Mouse (Mus musculus) layer of hippocampus, postnatal 10 days (tissue): ENCODE data around the gene Syt16. TPM values are rescaled to one million over a fixed set of nuclear protein-coding genes. Genes with fewer than 3 reads are reported as not detected.

Source experiments
- DNase-seq, 2 experiments: peaks; one replicate each; pipeline ENCODE4 v3.0.0; 2021; ENCODE audit warnings: low spot score in 2 of 2
- total RNA-seq, 2 experiments: library from RNA; stranded (reverse); gene quantifications; 2 replicates each; pipeline ENCODE4 v1.2.3; 2021

The Syt16 gene
- total RNA-seq, 2 experiments from 2014 or later: 74.6 to 78.0 TPM

DNA sequence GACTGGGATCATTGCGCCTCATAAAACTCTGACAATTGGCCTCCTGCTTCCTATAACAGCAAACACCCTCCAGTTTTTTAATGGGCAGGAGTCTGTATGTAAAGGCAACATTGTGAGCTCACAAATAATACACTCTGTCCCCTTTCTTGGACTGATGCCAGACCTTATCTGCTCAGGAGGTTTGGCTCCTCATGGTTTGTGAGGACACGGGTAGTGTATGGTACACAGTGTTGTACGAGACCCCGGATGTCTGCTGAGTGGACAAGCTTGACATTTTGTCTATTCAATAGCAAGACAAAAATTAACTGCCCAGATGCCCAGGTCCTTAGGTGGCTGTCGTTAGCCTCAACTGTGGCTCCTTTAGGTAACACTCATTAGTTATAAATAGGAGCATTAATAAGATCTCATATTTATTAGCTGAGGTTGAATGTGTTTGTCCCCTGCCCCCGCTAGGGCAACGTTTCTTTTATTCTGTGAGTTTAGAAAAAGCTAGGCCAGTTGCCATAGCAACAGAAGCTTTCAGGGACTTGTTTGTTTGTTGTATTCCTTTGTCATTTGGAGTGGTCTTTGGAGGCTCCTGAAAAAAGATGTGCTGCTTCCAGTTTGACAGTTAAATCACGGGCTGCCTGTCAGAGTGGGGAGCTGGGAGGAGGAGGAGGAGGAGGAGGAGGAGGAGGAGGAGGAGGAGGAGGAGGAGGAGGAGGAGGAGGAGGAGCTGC, 101.3 kb downstream of the Syt16 start:
- DNase-seq: no peak

GRCm38 (mm10) chr12:74105811-74106513, 108.5 kb downstream of the Syt16 start:
- DNase-seq: no peak

DNA sequence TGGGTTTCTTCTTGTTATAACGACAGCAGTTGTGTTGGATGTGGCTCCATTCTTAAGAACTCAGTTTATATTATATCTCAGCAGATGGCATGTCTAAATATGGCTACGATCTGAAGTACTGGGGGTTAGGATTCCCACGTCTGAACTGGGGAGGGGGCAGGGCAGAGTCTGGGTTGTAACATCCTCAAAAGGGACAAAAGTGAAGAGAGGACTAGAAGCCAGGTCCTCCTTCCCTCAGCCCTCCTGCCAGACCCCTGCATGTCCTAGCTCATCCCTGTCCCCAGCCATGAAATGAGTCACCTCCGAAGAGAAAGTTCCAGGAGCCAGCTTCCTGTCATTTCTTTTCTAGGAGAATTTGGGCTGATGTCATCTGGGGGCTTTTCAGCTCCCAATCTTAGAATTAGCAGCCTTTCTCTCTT, 111.2 kb downstream of the Syt16 start:
- no peak for DNase-seq

- DNase-seq: no peak
Measured at GRCm38 (mm10) chr12:74109462-74110068, 112.1 kb downstream of the Syt16 start.

DNA sequence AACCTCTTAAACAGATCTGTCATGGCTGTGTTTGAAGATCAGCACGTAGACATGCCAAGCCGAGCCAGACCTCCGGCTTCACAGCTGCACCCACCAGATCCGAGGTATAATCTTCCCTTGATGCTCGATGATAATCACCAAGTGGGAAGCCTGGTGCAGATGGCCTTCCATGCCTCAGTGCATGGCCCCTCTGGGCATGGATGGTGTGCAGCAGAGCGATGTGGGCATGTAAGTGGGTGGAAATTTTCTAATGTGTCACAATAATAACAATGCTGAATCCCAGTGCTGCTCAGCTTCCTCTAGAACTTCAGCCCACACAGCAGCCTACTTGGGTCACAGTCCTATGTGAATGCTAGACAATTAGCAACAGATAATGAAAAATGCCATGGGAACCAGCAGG, 119.4 kb downstream of the Syt16 start:
- no peak for DNase-seq

DNA sequence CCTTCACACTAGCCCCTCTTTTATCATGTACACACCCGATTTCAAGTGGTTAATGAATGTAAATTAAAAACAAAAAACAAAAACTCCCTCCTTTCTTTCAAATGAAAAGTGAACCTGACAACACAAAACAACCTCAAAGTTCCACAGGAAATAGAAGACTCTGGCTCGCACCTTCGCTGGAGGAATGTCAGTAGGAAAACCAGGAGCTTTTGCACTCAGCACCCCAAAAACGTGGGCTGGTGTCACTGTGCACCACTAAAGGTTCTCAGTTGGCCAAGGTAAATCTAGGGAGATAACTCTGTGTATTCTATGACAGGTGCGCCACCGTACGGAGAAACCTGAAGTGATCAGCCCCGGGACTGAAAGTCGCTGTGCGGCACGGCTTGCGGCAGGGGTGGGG, 128.3 kb downstream of the Syt16 start:
- DNase-seq: no peak

- no peak for DNase-seq
Measured at GRCm38 (mm10) chr12:74128229-74128628, 130.8 kb downstream of the Syt16 start.

- no peak for DNase-seq
Measured at GRCm38 (mm10) chr12:74131790-74132189, 134.3 kb downstream of the Syt16 start.

- no peak for DNase-seq
Measured at GRCm38 (mm10) chr12:74142147-74142546, 144.7 kb downstream of the Syt16 start.

GRCm38 (mm10) chr12:74144385-74144784, 146.9 kb downstream of the Syt16 start:
- DNase-seq: no peak

- DNase-seq: no peak
Measured at GRCm38 (mm10) chr12:74160791-74161190, 163.3 kb downstream of the Syt16 start.

GRCm38 (mm10) chr12:74163080-74163479, 165.6 kb downstream of the Syt16 start:
- DNase-seq: no peak

GRCm38 (mm10) chr12:74171257-74171656, 173.8 kb downstream of the Syt16 start:
- DNase-seq: no peak

DNA sequence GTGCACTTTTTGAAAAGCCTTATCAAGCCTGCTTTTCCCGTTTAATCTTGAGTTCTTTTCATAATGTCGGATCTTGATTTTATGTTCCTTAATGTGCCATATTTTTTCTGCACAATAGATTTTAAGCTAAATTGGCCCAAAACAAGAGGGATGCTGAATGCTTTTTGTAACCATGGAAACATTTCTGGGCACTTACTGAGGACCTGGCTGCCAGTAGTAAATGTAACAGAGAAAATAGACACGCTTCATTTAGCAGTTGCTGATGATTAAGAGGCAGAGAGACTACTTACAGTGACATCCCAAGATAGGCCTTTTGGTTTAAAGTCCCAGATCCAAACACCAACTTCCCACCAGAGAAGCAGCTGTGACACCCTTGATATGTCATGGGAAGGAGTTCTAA, 176.4 kb downstream of the Syt16 start:
- no peak for DNase-seq

- no peak for DNase-seq
Measured at GRCm38 (mm10) chr12:74184596-74184995, 187.1 kb downstream of the Syt16 start.

DNA sequence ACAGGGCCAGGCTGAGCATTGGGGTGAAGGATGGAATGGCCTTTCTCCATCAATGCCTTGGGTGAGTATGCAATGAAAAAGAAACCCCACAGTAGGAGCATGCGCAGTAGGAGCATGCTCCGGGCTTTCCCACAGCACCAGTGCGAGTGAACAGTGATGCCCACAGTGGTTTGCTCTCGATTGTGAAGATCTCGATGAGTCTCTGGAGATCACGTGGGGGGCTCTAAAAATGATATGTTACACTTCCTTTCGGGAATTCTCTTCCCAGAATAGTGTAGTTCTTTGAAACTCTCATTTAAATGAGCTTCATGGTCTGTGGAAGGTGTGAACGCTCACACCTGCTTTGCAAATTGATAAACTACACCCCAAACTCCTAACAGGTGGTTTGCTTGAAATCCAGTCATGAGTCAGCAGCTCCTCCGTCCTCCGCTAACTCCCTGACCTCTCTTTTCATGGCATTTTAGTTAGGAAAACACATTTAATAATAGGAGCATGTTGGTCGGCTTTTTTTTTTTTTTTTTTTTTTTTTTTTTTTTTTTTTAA, 190.9 kb downstream of the Syt16 start:
- no peak for DNase-seq

GRCm38 (mm10) chr12:74188815-74189214, 191.4 kb downstream of the Syt16 start:
- peak; percentile 32 to 50 for DNase-seq

- DNase-seq: no peak
Measured at GRCm38 (mm10) chr12:74189840-74190239, 192.4 kb downstream of the Syt16 start.

GRCm38 (mm10) chr12:74190297-74190696, 192.8 kb downstream of the Syt16 start:
- no peak for DNase-seq

GRCm38 (mm10) chr12:74192552-74192951, 195.1 kb downstream of the Syt16 start:
- no peak for DNase-seq

DNA sequence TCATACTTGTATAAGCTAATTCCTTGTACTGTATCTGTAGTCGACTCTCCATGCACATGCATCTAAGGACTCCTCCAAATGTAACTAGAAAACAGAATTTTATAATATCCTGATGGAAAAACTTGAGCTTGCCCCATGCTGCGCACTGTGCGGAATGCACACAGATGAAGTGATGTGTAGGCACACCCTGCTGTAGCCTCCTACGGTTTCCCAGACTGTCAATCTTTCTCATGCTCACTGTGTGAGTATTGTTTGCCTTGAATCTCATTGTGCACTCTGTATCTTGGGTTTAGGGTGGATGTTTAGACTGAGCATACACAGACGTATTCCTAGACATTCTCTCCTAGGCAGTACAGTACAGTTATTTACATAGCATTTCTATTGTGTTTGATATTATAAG, 203.9 kb downstream of the Syt16 start:
- no peak for DNase-seq

DNA sequence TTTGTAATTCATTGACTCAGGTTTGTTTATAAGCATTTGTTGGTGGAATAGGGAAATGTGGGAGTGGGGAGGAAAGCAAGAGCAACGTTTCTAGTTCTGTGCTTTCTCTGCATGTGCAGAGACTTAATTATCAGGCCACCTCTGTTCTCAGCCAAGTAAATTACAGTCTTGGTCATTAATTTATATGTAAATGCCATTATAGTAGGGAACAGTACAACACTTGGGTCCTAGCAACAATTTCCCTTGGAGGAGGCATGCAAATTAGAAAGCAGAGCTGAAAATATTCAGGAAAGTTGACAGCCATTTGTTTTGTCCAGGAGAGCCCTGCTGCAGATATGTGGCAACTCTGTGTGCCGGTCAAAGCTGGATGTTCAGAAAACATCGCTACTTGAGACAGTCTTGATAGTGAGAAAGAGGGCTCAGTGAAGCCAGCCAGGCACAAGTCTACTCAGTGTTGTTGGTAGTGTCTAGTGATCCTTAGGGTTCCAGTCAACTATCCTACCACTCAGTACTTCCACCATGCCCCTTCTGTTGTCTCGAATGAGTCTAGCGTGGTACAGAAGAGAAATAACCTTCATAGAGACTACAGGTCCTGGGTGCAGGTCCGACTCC, 205.1 kb downstream of the Syt16 start:
- no peak for DNase-seq
